Mouse (Mus musculus): ENCODE results near the gene Ralgds.
"Not testable (repeated sequence)": the region's sequence is repeated elsewhere in the genome, so short reads cannot be mapped to it uniquely, and the experiment has no call there.

Gene Ralgds

GRCm38 (mm10) chr2:28498431-28498830 is 14.5 kb upstream of the Ralgds start:
- in situ Hi-C loops (cut with MboI; ENCODE audit: low pct_unique_long_range_greater_than_20kb in 1 of 2, low sequenced_read_pairs in 2 of 2, unreplicated experiment in 1 of 2) = no loop called here

- in situ Hi-C loops (cut with MboI; ENCODE audit: low pct_unique_long_range_greater_than_20kb in 1 of 2, low sequenced_read_pairs in 2 of 2, unreplicated experiment in 1 of 2) = no loop called here
These were observed 9.9 kb upstream of the Ralgds start for GRCm38 (mm10) chr2:28502987-28503386.

- in situ Hi-C loops (cut with MboI; ENCODE audit: low pct_unique_long_range_greater_than_20kb in 1 of 2, low sequenced_read_pairs in 2 of 2, unreplicated experiment in 1 of 2) = no loop called here
These were observed 8.2 kb upstream of the Ralgds start for GRCm38 (mm10) chr2:28504676-28505075.

GRCm38 (mm10) chr2:28505795-28506194 is 7.1 kb upstream of the Ralgds start, which contains the start of gene Gm10134:
Gene Gm10134 (plus strand): TSS chr2:28506095.
- in situ Hi-C loops (cut with MboI; ENCODE audit: low pct_unique_long_range_greater_than_20kb in 1 of 2, low sequenced_read_pairs in 2 of 2, unreplicated experiment in 1 of 2) = no loop called here

GRCm38 (mm10) chr2:28506291-28506690 is 6.6 kb upstream of the Ralgds start:
- in situ Hi-C loops (cut with MboI; ENCODE audit: low pct_unique_long_range_greater_than_20kb in 1 of 2, low sequenced_read_pairs in 2 of 2, unreplicated experiment in 1 of 2) = no loop called here

GRCm38 (mm10) chr2:28511600-28511999 is 1.3 kb upstream of the Ralgds start:
- in situ Hi-C loops (cut with MboI; ENCODE audit: low pct_unique_long_range_greater_than_20kb in 1 of 2, low sequenced_read_pairs in 2 of 2, unreplicated experiment in 1 of 2) = not testable (repeated sequence)

- in situ Hi-C loops (cut with MboI; ENCODE audit: low pct_unique_long_range_greater_than_20kb in 1 of 2, low sequenced_read_pairs in 2 of 2, unreplicated experiment in 1 of 2) = no loop called here
These were observed 776 bp downstream of the Ralgds start for GRCm38 (mm10) chr2:28513431-28514370.

GRCm38 (mm10) chr2:28514489-28514888 is 1.6 kb downstream of the Ralgds start:
- in situ Hi-C loops (cut with MboI; ENCODE audit: low pct_unique_long_range_greater_than_20kb in 1 of 2, low sequenced_read_pairs in 2 of 2, unreplicated experiment in 1 of 2) = no loop called here

- in situ Hi-C loops (cut with MboI; ENCODE audit: low pct_unique_long_range_greater_than_20kb in 1 of 2, low sequenced_read_pairs in 2 of 2, unreplicated experiment in 1 of 2) = loop anchor here in 1 of 2 experiments (5.0 kb wide), 1 partner anchor 35 kb away; no protein-coding TSS in a partner anchor
These were observed 4.4 kb downstream of the Ralgds start for GRCm38 (mm10) chr2:28517206-28517909.

GRCm38 (mm10) chr2:28518231-28518630 is 5.3 kb downstream of the Ralgds start:
- in situ Hi-C loops (cut with MboI; ENCODE audit: low pct_unique_long_range_greater_than_20kb in 1 of 2, low sequenced_read_pairs in 2 of 2, unreplicated experiment in 1 of 2) = loop anchor here in 1 of 2 experiments (5.0 kb wide), 1 partner anchor 34 kb away; no protein-coding TSS in a partner anchor

GRCm38 (mm10) chr2:28520581-28520980 is 7.7 kb downstream of the Ralgds start:
- in situ Hi-C loops (cut with MboI; ENCODE audit: low pct_unique_long_range_greater_than_20kb in 1 of 2, low sequenced_read_pairs in 2 of 2, unreplicated experiment in 1 of 2) = no loop called here

GRCm38 (mm10) chr2:28521571-28522151 is 8.7 kb downstream of the Ralgds start:
- in situ Hi-C loops (cut with MboI; ENCODE audit: low pct_unique_long_range_greater_than_20kb in 1 of 2, low sequenced_read_pairs in 2 of 2, unreplicated experiment in 1 of 2) = no loop called here

- in situ Hi-C loops (cut with MboI; ENCODE audit: low pct_unique_long_range_greater_than_20kb in 1 of 2, low sequenced_read_pairs in 2 of 2, unreplicated experiment in 1 of 2) = no loop called here
These were observed 9.2 kb downstream of the Ralgds start for GRCm38 (mm10) chr2:28522166-28522565.

GRCm38 (mm10) chr2:28523643-28524117 is 10.8 kb downstream of the Ralgds start:
- in situ Hi-C loops (cut with MboI; ENCODE audit: low pct_unique_long_range_greater_than_20kb in 1 of 2, low sequenced_read_pairs in 2 of 2, unreplicated experiment in 1 of 2) = no loop called here

- in situ Hi-C loops (cut with MboI; ENCODE audit: low pct_unique_long_range_greater_than_20kb in 1 of 2, low sequenced_read_pairs in 2 of 2, unreplicated experiment in 1 of 2) = no loop called here
These were observed 11.5 kb downstream of the Ralgds start for GRCm38 (mm10) chr2:28524406-28524805.

GRCm38 (mm10) chr2:28525219-28525942 is 12.5 kb downstream of the Ralgds start:
- in situ Hi-C loops (cut with MboI; ENCODE audit: low pct_unique_long_range_greater_than_20kb in 1 of 2, low sequenced_read_pairs in 2 of 2, unreplicated experiment in 1 of 2) = no loop called here

GRCm38 (mm10) chr2:28525943-28526876 is 13.3 kb downstream of the Ralgds start:
- in situ Hi-C loops (cut with MboI; ENCODE audit: low pct_unique_long_range_greater_than_20kb in 1 of 2, low sequenced_read_pairs in 2 of 2, unreplicated experiment in 1 of 2) = no loop called here
